Mouse (Mus musculus): ENCODE measurements around the gene Brf1.

- TF ChIP-seq GATA1 (IDR thresholded peaks at IDR 0.05; ENCODE audit: borderline replicate concordance, low read length) (no peak), FLI1 (IDR thresholded peaks at IDR 0.05; ENCODE audit: low read length) (no peak)
Observed at GRCm38 (mm10) chr12:112982031-112982430, 18.5 kb downstream of the Brf1 start.
